Mouse (Mus musculus) neural tube, postnatal 0 days (tissue): ENCODE results near the gene Slc4a2. TPM values are rescaled to one million over a fixed set of nuclear protein-coding genes. Genes with fewer than 3 reads are reported as not detected.

Source experiments
- polyA plus RNA-seq: library from polyadenylated mRNA; unstranded; fragments of >200 nt; fragmentation: Nextera tagmentation; extraction: Ambion mirVana; gene quantifications from 2 replicates; pipeline ENCODE4 v1.2.1, GENCODE M21; 2015

Gene Slc4a2
- 13.8 and 15.3 TPM in 2 replicates for polyA plus RNA-seq

DNA sequence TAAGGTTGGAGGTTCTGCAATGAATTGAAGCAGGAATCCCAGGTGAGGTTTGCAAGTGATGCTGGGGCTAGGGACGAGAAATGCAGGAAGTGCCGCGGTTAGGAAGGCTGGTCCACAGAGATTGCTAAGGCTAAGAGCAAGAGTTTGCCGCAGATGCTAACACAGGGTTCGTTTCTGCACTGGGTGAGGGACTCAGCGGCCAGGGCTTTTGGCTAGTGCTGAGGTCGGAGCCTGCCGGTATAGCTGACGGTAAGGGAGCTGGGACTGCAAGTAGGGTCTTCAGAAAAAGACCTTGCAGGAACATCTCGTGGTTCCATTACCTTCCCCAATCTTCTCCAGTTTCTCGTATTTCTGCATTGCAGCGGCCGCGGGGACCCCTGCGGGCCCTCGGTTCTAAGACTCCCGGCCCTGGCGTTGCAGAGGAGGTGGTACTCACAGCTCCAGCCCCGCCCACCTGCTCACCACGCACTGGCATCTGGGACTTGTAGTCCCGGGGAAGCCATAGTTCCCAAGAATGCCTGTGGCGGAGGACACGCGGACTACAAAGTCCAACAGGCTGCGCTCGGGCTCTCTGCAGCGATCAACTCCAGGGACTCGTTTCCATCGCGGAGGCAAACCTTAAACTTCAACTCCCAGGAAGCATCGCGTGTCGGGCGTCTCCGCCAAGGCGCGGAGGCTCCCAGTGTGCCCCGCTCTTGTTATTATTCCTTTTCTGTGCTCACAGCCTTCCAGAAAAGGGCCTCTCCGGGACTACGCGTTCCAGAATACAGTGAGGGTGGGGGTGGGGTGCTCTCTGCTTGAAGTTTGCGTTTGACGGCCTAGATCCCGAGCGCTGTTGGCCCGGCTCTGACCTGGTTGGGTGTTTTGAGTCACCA, at the start of gene Slc4a2, which contains the start of gene Cdk5:
Slc4a2 (plus strand) TSS at position 709 of the 875 bp plus-strand sequence.
Cdk5 (minus strand) TSS at position 402 of the 875 bp plus-strand sequence.

GRCm38 (mm10) chr5:24391864-24392263, 31.8 kb upstream of the Slc4a2 start, which contains the start of gene Atg9b:
Gene Atg9b (minus strand): TSS chr5:24392143.

DNA sequence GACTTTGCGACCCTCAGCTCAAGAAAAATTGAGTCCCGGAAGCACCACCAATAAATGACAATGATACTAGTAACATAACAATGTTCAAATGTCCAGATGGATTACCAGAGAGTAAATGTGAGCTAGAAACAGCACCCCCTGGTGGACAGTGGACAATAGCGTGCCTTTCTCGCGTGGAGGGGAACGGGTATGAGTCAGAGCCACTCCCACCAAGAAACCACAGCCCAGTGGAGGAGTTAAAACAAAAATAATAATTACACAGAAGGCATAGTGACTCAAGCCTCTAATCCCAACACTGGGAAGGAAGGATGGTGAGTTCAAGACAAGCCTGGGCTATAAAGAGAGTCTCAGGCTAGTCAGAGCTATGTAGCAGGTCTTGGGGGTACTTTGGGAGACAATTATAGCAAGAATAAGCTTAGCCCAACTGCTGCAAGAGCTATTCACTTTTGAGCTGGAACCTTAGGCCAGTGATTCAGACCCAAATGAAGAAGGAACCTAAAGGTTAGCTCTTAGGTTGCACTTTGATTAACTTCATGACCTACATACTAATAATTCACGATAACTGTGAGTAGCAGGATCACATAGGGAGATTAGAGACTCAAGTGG, 30.1 kb upstream of the Slc4a2 start, which contains the start of gene Abcb8:
Abcb8 (plus strand) TSS at position 272 of the 606 bp plus-strand sequence.

GRCm38 (mm10) chr5:24413042-24413693, 10.5 kb upstream of the Slc4a2 start, which contains the start of gene Asic3:
Gene Asic3 (plus strand): TSS chr5:24413392.

DNA sequence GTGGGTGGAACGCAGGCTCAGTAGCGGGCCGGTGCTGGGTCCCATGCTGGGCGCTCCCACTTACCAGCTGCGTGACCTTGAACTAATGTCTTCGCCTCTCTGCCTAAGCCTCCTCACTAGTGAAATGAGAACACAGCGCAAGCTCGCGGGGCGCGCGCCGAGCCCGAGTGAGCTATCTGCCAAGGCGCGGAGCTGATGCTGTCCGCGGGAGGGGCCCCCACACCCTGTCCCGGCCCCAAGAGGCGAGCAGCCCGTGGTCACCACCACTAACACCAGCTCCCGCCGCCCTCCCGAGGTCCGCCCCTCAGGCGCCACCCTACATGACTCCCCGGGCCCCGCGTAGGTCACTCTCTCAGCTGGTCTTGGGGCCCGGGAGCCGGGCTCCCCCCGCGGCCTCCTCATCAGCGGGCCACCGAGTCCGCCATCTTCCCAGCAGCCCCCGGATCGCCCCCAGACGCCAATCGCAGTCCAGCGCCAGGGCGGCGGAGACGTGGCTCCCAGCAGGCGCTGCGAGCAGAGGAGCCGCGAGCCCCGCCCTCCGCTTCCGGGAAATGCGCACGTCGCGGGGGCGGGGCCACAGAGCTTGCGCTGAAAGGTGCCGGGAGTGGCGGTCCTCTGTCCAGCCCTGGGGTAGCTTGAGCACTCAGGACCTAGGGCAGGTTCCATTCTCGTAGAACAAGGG, 21.2 kb downstream of the Slc4a2 start, which contains the start of gene Fastk:
Fastk (minus strand) TSS at position 542 of the 682 bp plus-strand sequence.

GRCm38 (mm10) chr5:24447624-24448298, 24.1 kb downstream of the Slc4a2 start, which contains the start of gene Tmub1:
Gene Tmub1 (minus strand): TSS chr5:24447854.

GRCm38 (mm10) chr5:24452030-24452690, 28.5 kb downstream of the Slc4a2 start, which contains the start of gene Agap3:
Gene Agap3 (plus strand): TSS chr5:24452177.

Other genes starting within 250 kb of the Slc4a2 start
- gene Kcnh2, start 72.2 kb upstream of the Slc4a2 start, polyA plus RNA-seq, result 17.4 TPM in 2 replicates
- 7.6 and 9.1 TPM in 2 replicates for gene Nos3, start 59.0 kb upstream of the Slc4a2 start, polyA plus RNA-seq
- 7.9 and 8.3 TPM in 2 replicates for gene Atg9b, start 31.7 kb upstream of the Slc4a2 start, polyA plus RNA-seq
- 42.9 and 49.7 TPM in 2 replicates for gene Abcb8, start 30.2 kb upstream of the Slc4a2 start, polyA plus RNA-seq
- gene Asic3, start 10.4 kb upstream of the Slc4a2 start, polyA plus RNA-seq, result 0.39 and 1.7 TPM in 2 replicates
- 168 and 174 TPM in 2 replicates for gene Cdk5, start 307 bp upstream of the Slc4a2 start, polyA plus RNA-seq
- 94.2 and 114 TPM in 2 replicates for gene Fastk, start 21.4 kb downstream of the Slc4a2 start, polyA plus RNA-seq
- gene Tmub1, start 24.0 kb downstream of the Slc4a2 start, polyA plus RNA-seq, result 50.6 and 57.4 TPM in 2 replicates
- gene Agap3, start 28.3 kb downstream of the Slc4a2 start, polyA plus RNA-seq, result 156 and 161 TPM in 2 replicates
- 10.1 and 10.9 TPM in 2 replicates for gene Gbx1, start 103.4 kb downstream of the Slc4a2 start, polyA plus RNA-seq
- 0.13 and 0.36 TPM in 2 replicates for gene Asb10, start 117.1 kb downstream of the Slc4a2 start, polyA plus RNA-seq
- gene 4931409K22Rik, start 133.0 kb downstream of the Slc4a2 start, polyA plus RNA-seq, result 0.08 and 0.13 TPM in 2 replicates
- 62.4 and 65.5 TPM in 2 replicates for gene Abcf2, start 153.6 kb downstream of the Slc4a2 start, polyA plus RNA-seq
- gene Chpf2, start 162.9 kb downstream of the Slc4a2 start, polyA plus RNA-seq, result 22.6 and 26.3 TPM in 2 replicates
- gene Smarcd3, start 200.6 kb downstream of the Slc4a2 start, polyA plus RNA-seq, result 160 and 164 TPM in 2 replicates